Mouse (Mus musculus): ENCODE measurements around the gene 4930432K21Rik. TPM values are rescaled to one million over a fixed set of nuclear protein-coding genes. Genes with fewer than 3 reads are reported as not detected.

Gene 4930432K21Rik
- polyA plus RNA-seq, 1 experiment from 2014 or later: 1.7 TPM

DNA sequence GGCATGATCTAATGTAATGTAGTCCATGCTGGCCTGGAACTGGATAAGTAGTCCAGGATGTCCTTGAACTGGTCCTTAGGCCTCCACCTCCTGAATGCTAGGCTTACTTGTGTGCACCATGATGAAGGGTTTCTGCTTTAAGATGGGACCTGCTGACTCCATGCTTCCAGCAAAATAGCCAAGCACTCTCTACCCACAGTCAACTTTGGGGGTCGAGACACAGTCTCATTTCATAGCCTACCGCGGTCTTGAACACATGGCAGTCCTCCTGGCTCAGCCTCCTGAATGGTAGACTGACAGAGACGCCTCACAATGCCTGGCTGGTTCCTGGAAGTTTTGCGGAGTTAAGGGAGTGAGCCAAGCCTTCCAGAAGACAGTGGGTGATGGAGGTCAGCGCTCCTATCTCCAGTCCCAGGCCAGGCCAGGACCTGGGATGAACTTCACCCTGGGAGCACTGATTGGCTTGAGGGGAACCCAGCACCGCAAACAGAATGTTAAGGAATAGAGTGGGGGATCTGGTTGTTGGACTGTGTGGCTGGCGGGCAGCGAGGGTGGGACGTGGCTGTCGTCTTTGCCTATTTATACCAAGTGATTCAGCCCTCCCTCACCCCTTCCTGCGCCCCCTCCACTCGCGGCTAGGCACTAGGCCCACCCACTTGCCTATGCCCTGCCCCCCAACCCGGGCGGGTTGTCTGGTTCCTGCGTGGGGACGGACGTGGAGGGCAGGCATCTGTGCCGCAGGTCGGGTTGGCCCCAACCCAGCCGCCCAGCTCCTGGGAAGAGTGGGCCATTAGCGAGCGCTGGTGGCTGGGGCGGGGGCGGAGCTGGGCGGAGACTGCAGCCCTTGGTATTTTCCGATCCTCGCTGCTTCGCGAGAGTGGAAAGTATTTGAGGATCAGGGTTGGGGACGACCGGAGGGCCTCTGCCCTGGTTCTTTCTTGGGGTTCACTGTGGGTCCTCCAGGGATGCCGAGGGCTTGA, 55.4 kb downstream of the 4930432K21Rik start:
- peak; percentile 47 for ATAC-seq (ENCODE audit: borderline replicate concordance, extremely low read depth, low FRiP score, low TSS enrichment)

DNA sequence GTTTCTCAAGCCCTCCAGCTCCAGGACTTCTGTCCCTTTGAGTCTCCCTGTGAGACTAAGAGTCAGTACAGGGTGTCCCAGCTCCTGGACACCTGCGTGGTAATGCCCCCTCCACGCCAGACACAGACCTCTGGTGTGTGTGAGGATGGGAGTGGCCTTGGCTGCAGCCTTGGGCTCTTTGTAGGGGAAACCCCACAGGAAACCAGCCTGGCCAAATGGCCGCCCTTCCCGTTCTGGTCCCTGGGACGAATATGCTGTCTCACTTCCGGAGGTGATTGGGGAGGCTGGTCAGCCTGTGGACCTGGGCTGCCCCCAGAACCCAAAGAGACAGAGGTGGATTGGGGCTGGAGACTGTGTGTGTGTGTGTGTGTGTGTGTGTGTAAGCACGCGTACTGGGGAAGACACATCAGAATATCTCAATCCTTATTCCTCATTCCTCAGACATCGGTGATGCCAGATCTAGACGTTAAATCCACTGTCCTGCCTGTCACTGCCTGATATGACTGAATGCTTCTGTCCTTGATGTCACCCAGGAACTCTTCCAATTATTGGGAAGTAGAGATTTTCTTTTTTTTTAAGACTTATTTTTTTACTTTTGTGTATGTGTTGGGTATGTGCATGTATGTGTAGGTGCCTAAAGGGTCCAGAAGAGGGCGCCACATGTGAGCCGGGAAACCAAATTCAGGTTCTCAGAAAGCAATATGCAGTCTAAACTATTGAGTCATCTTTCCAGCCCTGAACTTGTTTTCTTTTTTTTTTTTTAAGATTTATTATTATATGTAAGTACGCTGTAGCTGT, 56.3 kb downstream of the 4930432K21Rik start:
- Histone ChIP-seq H3K9ac (peak overlapping the region; percentile 78), H3K27ac (peak overlapping the region; percentile 92), H3K36me3 (peaks cover 24% of the 10 kb centered on the region), H3K9me3 (no peaks in the 10 kb centered on the region), H3K4me2 (peak overlapping the region; percentile 78), H3K4me3 (peak overlapping the region; percentile 69), H3K27me3 (no peaks in the 10 kb centered on the region), H3K4me1 (peaks cover 58% of the 10 kb centered on the region)
- ATAC-seq (ENCODE audit: borderline replicate concordance, extremely low read depth, low FRiP score, low TSS enrichment): peak; percentile 23; the same call in 1 of the 2 replicates
- 43% methylated on average over 13 of the region's 13 CpGs for WGBS

More for the DNA sequence above, 55.4 kb downstream of the 4930432K21Rik start:
- H3K4me2 ChIP-seq: peak overlapping the region; percentile 78
- 7% methylated on average over 34 of the region's 34 CpGs for WGBS
- H3K27me3 ChIP-seq: no peaks in the 10 kb centered on the region
- peak overlapping the region; percentile 92 for H3K27ac ChIP-seq
- H3K36me3 ChIP-seq: peaks cover 14% of the 10 kb centered on the region
- H3K4me1 ChIP-seq: peaks cover 64% of the 10 kb centered on the region
- H3K9ac ChIP-seq: peak overlapping the region; percentile 78
- H3K4me3 ChIP-seq: peak overlapping the region; percentile 69
- no peaks in the 10 kb centered on the region for H3K9me3 ChIP-seq

GRCm38 (mm10) chr8:84205073-84205472, 57.2 kb downstream of the 4930432K21Rik start:
- H3K4me3 ChIP-seq: no peak overlapping the region
- no peak for ATAC-seq (ENCODE audit: borderline replicate concordance, extremely low read depth, low FRiP score, low TSS enrichment)
- H3K4me1 ChIP-seq: peaks cover 50% of the 10 kb centered on the region
- H3K36me3 ChIP-seq: peaks cover 29% of the 10 kb centered on the region
- H3K9ac ChIP-seq: no peak overlapping the region
- WGBS: 93% methylated on average over 5 of the region's 5 CpGs
- no peaks in the 10 kb centered on the region for H3K9me3 ChIP-seq
- no peak overlapping the region for H3K4me2 ChIP-seq
- H3K27me3 ChIP-seq: no peaks in the 10 kb centered on the region
- no peak overlapping the region for H3K27ac ChIP-seq

DNA sequence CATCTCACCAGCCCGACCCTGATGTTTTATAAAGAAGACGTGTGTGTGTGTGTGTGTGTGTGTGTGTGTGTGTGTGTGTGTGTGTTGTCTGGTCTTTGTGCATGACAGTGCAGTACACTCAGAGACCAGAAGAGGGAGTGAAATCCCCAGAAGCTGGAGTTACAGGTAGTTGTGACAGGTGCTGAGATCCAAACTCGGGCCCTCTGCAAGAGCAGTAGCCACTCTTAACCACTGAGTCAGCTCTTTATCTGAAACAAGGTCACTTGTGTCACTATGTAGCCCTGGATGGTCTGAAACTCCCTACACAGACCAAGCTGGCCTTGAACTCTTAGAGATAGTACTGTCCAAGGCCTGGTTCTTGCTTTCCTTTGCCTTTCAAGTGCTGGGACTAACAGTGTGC, 58.8 kb downstream of the 4930432K21Rik start:
- no peak overlapping the region for H3K4me2 ChIP-seq
- no peak for ATAC-seq (ENCODE audit: borderline replicate concordance, extremely low read depth, low FRiP score, low TSS enrichment)
- H3K9ac ChIP-seq: no peak overlapping the region
- H3K27ac ChIP-seq: no peak overlapping the region
- H3K4me1 ChIP-seq: peaks cover 40% of the 10 kb centered on the region
- H3K27me3 ChIP-seq: no peaks in the 10 kb centered on the region
- no peak overlapping the region for H3K4me3 ChIP-seq
- 86% methylated on average over 3 of the region's 3 CpGs for WGBS
- no peaks in the 10 kb centered on the region for H3K9me3 ChIP-seq
- H3K36me3 ChIP-seq: peaks cover 43% of the 10 kb centered on the region

GRCm38 (mm10) chr8:84207811-84208210, 60.0 kb downstream of the 4930432K21Rik start:
- Histone ChIP-seq H3K4me3 (no peak overlapping the region), H3K4me1 (peaks cover 29% of the 10 kb centered on the region), H3K9ac (no peak overlapping the region), H3K9me3 (no peaks in the 10 kb centered on the region), H3K36me3 (peaks cover 54% of the 10 kb centered on the region), H3K27me3 (no peaks in the 10 kb centered on the region), H3K4me2 (peak overlapping the region; percentile 29; the same call in 1 of the 2 replicates), H3K27ac (peak overlapping the region; percentile 70)
- ATAC-seq (ENCODE audit: borderline replicate concordance, extremely low read depth, low FRiP score, low TSS enrichment): 0 out of 2 replicates have a peak, but pooled peaks have one; percentile 6
- 45% methylated on average over 7 of the region's 7 CpGs for WGBS

GRCm38 (mm10) chr8:84208381-84209380, 60.9 kb downstream of the 4930432K21Rik start:
- Histone ChIP-seq H3K27ac (peak overlapping the region; percentile 70), H3K9me3 (no peaks in the 10 kb centered on the region), H3K4me3 (no peak overlapping the region), H3K4me2 (no peak overlapping the region; the same call in 1 of the 2 replicates), H3K9ac (no peak overlapping the region), H3K36me3 (peaks cover 62% of the 10 kb centered on the region), H3K27me3 (no peaks in the 10 kb centered on the region), H3K4me1 (peaks cover 20% of the 10 kb centered on the region)
- no peak for ATAC-seq (ENCODE audit: borderline replicate concordance, extremely low read depth, low FRiP score, low TSS enrichment)
- 61% methylated on average over 17 of the region's 17 CpGs for WGBS

DNA sequence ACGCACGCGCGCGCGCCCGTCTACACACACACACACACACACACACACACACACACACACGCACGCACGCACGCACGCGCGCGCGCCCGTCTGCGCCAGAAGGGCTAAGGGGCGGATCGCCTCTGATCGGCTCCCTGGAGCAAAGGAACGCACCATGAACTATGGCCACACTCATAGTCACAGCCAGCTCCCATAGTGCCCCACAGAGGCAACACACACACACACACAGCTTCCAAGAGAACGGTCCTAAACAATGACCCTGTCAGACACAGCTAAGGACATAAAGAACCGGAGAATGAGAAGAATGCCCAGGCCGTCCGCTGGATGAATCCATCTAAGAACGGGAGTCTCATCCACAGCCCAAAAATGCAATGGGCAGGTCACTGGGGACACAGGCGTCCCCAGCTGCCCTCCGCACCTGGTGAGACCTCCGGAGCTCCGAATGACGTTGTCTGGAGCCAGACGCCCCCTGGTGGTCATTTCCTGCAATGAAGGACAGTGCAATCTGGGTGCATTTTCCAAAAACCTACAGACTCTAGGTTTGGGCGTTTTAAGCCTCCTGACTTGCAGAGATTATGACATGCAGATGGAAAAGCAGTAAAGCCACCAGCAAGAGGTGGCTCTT, 62.5 kb downstream of the 4930432K21Rik start:
- H3K9me3 ChIP-seq: no peaks in the 10 kb centered on the region
- no peaks in the 10 kb centered on the region for H3K27me3 ChIP-seq
- peaks cover 70% of the 10 kb centered on the region for H3K36me3 ChIP-seq
- no peak overlapping the region for H3K9ac ChIP-seq
- H3K27ac ChIP-seq: no peak overlapping the region
- H3K4me2 ChIP-seq: no peak overlapping the region
- peaks cover 15% of the 10 kb centered on the region for H3K4me1 ChIP-seq
- no peak for ATAC-seq (ENCODE audit: borderline replicate concordance, extremely low read depth, low FRiP score, low TSS enrichment)
- 55% methylated on average over 34 of the region's 34 CpGs for WGBS
- no peak overlapping the region for H3K4me3 ChIP-seq

DNA sequence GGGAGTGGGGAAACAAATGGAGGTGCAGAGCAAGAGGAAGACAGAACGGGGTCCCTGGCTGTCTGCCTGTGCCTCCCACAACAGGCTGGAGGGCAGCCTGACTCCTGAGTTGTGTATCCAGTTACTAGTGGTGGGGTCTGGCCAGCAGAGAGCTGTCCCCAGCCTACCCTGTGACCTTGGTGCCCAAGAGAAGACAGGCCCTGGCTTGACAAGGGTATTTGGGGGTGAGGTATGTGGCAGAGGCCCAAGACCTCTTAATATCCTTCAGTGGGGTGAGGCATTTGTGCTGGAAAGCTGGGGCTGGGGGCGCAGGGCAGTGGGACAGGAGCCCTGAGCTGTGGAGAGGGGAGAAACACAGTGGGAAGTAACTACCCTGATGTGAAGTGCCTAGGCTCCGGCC, 63.4 kb downstream of the 4930432K21Rik start:
- Histone ChIP-seq H3K9me3 (no peaks in the 10 kb centered on the region), H3K4me3 (no peak overlapping the region), H3K27me3 (no peaks in the 10 kb centered on the region), H3K4me2 (no peak overlapping the region), H3K27ac (no peak overlapping the region), H3K9ac (no peak overlapping the region), H3K4me1 (peaks cover 15% of the 10 kb centered on the region), H3K36me3 (peaks cover 71% of the 10 kb centered on the region)
- 84% methylated on average over 3 of the region's 3 CpGs for WGBS
- ATAC-seq (ENCODE audit: borderline replicate concordance, extremely low read depth, low FRiP score, low TSS enrichment): no peak

DNA sequence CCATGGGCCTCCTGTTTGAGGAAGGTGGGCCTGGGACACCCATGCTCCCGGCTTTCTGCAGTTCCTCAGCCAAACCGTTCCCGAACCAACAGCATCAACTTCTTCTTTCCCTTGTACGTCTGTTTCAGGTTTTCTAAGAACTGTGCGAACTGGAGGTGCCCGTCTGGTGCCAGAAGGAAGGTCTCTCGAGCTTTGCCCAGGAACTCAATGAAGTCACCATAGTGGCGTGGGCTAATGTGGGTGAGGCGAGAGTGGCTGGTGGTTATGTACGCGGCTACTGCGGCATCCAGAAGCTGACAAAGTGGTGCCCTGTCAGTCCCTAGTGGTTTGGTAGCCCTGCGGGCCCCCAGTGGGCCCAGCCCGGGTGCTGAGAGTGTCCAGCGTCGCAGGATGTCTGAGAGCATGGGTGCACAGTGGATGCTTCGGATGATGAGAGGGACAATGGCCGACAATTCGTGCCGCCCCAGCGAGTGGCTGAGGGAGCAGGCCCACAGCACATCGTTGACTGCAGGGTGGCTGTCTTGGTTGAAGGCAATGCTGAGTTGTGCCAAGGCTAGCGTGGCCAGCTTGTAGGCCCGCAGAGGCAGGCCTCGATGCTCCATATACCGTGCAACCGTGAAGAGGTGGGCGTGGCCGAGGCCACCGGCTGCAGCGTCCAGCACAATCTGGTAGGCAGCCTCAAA, 64.2 kb downstream of the 4930432K21Rik start:
- Histone ChIP-seq H3K4me2 (no peak overlapping the region), H3K27ac (no peak overlapping the region), H3K4me3 (no peak overlapping the region), H3K36me3 (peaks cover 71% of the 10 kb centered on the region), H3K27me3 (no peaks in the 10 kb centered on the region), H3K9me3 (no peaks in the 10 kb centered on the region), H3K9ac (no peak overlapping the region), H3K4me1 (peaks cover 15% of the 10 kb centered on the region)
- ATAC-seq (ENCODE audit: borderline replicate concordance, extremely low read depth, low FRiP score, low TSS enrichment): no peak
- WGBS: 89% methylated on average over 31 of the region's 31 CpGs

GRCm38 (mm10) chr8:84213277-84213676, 65.5 kb downstream of the 4930432K21Rik start:
- Histone ChIP-seq H3K36me3 (peaks cover 82% of the 10 kb centered on the region), H3K9ac (no peak overlapping the region), H3K9me3 (no peaks in the 10 kb centered on the region), H3K4me1 (peaks cover 7% of the 10 kb centered on the region), H3K27me3 (no peaks in the 10 kb centered on the region), H3K27ac (no peak overlapping the region), H3K4me3 (no peak overlapping the region), H3K4me2 (no peak overlapping the region)
- ATAC-seq (ENCODE audit: borderline replicate concordance, extremely low read depth, low FRiP score, low TSS enrichment): no peak
- 88% methylated on average over 4 of the region's 4 CpGs for WGBS

Measured in lung, embryonic 15.5 days (tissue).